Mouse (Mus musculus): Measurements from ENCODE around the gene Wbp2. TPM values are rescaled to one million over a fixed set of nuclear protein-coding genes. Genes with fewer than 3 reads are reported as not detected.
A peak's percentile ranks its signal among the peaks of the same experiment; 100 is the strongest.

Gene Wbp2
- polyA plus RNA-seq, 2 experiments, result 57.7 to 58.6 TPM

- H3K4me2 ChIP-seq (replicated peaks; ENCODE audit: low read depth, low read length, severe bottlenecking), result peak within 1 kb of the TSS; percentile 61
- peak; percentile 99 for DNase-seq (ENCODE audit: low spot score)
- H3K36me3 ChIP-seq (ENCODE audit: control insufficient read depth, insufficient read depth, low read length), result no peaks in the 10 kb centered on the region; the same call in 1 of the 2 replicates
- 1% methylated on average over 48 of the region's 67 CpGs for WGBS
- no peaks in the 10 kb centered on the region for H3K27me3 ChIP-seq (ENCODE audit: control insufficient read depth, insufficient read depth, low read length)
- H3K4me3 ChIP-seq (replicated peaks; ENCODE audit: low read length), result peak within 1 kb of the TSS; percentile 46
- TF ChIP-seq POLR2A (IDR thresholded peaks at IDR 0.05; ENCODE audit: borderline replicate concordance, extremely low read depth, insufficient read depth, insufficient read length), result peak; percentile 86; the same call in 1 of the 2 replicates
- no peaks in the 10 kb centered on the region for H3K9me3 ChIP-seq (ENCODE audit: control insufficient read depth, low read length)
- H3K27ac ChIP-seq (replicated peaks; ENCODE audit: low read depth, low read length), result peak within 1 kb of the TSS; percentile 94
- H3K9ac ChIP-seq (ENCODE audit: low read depth, low read length, severe bottlenecking), result peak within 1 kb of the TSS; percentile 87
- ATAC-seq (ENCODE audit: low FRiP score, low read depth), result peak; percentile 94
- H3K4me1 ChIP-seq (ENCODE audit: control insufficient read depth, insufficient read depth, low read length), result peaks cover 8% of the 10 kb centered on the region
Measured at GRCm38 (mm10) chr11:116030088-116030897, 56.5 kb downstream of the Wbp2 start, which contains the start of gene Unk. TSS of gene Unk (plus strand) at chr11:116030322.

- H3K4me3 ChIP-seq (replicated peaks; ENCODE audit: low read length), result peak overlapping the region; percentile 46
- H3K4me1 ChIP-seq (ENCODE audit: control insufficient read depth, insufficient read depth, low read length), result peaks cover 8% of the 10 kb centered on the region
- 76% methylated on average over 6 of the region's 6 CpGs for WGBS
- no peak overlapping the region for H3K27ac ChIP-seq (replicated peaks; ENCODE audit: low read depth, low read length)
- peak overlapping the region; percentile 87; the same call in 1 of the 2 replicates for H3K9ac ChIP-seq (ENCODE audit: low read depth, low read length, severe bottlenecking)
- H3K36me3 ChIP-seq (ENCODE audit: control insufficient read depth, insufficient read depth, low read length), result no peaks in the 10 kb centered on the region
- no peaks in the 10 kb centered on the region for H3K9me3 ChIP-seq (ENCODE audit: control insufficient read depth, low read length)
- TF ChIP-seq POLR2A (IDR thresholded peaks at IDR 0.05; ENCODE audit: borderline replicate concordance, extremely low read depth, insufficient read depth, insufficient read length), result no peak
- no peak for ATAC-seq (ENCODE audit: low FRiP score, low read depth)
- no peak for DNase-seq (ENCODE audit: low spot score)
- no peaks in the 10 kb centered on the region for H3K27me3 ChIP-seq (ENCODE audit: control insufficient read depth, insufficient read depth, low read length)
- H3K4me2 ChIP-seq (replicated peaks; ENCODE audit: low read depth, low read length, severe bottlenecking), result peak overlapping the region; percentile 58
Measured at GRCm38 (mm10) chr11:116029086-116029865, 57.5 kb downstream of the Wbp2 start.

Other genes with a start within 250 kb of the Wbp2 start
- gene Myo15b, start 228.6 kb downstream of the Wbp2 start, polyA plus RNA-seq (2012; rRNA removed), result 0.55 and 1.3 TPM in 2 replicates
- gene Myo15b, start 228.6 kb downstream of the Wbp2 start, polyA plus RNA-seq (2014; fragmentation: Nextera tagmentation; extraction: Ambion mirVana), result 0.54 and 0.56 TPM in 2 replicates
- 9.8 and 10.5 TPM in 2 replicates for gene Smim5, start 187.0 kb downstream of the Wbp2 start, polyA plus RNA-seq (2012; rRNA removed)
- 16.0 and 17.5 TPM in 2 replicates for gene Smim5, start 187.0 kb downstream of the Wbp2 start, polyA plus RNA-seq (2014; fragmentation: Nextera tagmentation; extraction: Ambion mirVana)
- 0.52 and 0.77 TPM in 2 replicates for gene Smim6, start 175.0 kb downstream of the Wbp2 start, polyA plus RNA-seq (2012; rRNA removed)
- gene Smim6, start 175.0 kb downstream of the Wbp2 start, polyA plus RNA-seq (2014; fragmentation: Nextera tagmentation; extraction: Ambion mirVana), result 0.83 and 0.89 TPM in 2 replicates
- 35.6 and 52.6 TPM in 2 replicates for gene Sap30bp, start 153.7 kb downstream of the Wbp2 start, polyA plus RNA-seq (2012; rRNA removed)
- 36.6 and 36.9 TPM in 2 replicates for gene Sap30bp, start 153.7 kb downstream of the Wbp2 start, polyA plus RNA-seq (2014; fragmentation: Nextera tagmentation; extraction: Ambion mirVana)
- gene Recql5, start 153.5 kb downstream of the Wbp2 start, polyA plus RNA-seq (2012; rRNA removed), result 27.9 and 28.0 TPM in 2 replicates
- gene Recql5, start 153.5 kb downstream of the Wbp2 start, polyA plus RNA-seq (2014; fragmentation: Nextera tagmentation; extraction: Ambion mirVana), result 16.1 and 18.3 TPM in 2 replicates
- gene Itgb4, start 112.3 kb downstream of the Wbp2 start, polyA plus RNA-seq (2012; rRNA removed), result 11.3 and 11.6 TPM in 2 replicates
- 12.5 TPM in 2 replicates for gene Itgb4, start 112.3 kb downstream of the Wbp2 start, polyA plus RNA-seq (2014; fragmentation: Nextera tagmentation; extraction: Ambion mirVana)
- gene Galk1, start 74.3 kb downstream of the Wbp2 start, polyA plus RNA-seq (2012; rRNA removed), result 115 and 139 TPM in 2 replicates
- 162 and 164 TPM in 2 replicates for gene Galk1, start 74.3 kb downstream of the Wbp2 start, polyA plus RNA-seq (2014; fragmentation: Nextera tagmentation; extraction: Ambion mirVana)
- gene H3f3b, start 59.0 kb downstream of the Wbp2 start, polyA plus RNA-seq (2012; rRNA removed), result 871 and 951 TPM in 2 replicates
- 1,919 and 2,014 TPM in 2 replicates for gene H3f3b, start 59.0 kb downstream of the Wbp2 start, polyA plus RNA-seq (2014; fragmentation: Nextera tagmentation; extraction: Ambion mirVana)
- 80.3 and 99.4 TPM in 2 replicates for gene Unk, start 56.7 kb downstream of the Wbp2 start, polyA plus RNA-seq (2012; rRNA removed)
- 33.1 and 39.2 TPM in 2 replicates for gene Unk, start 56.7 kb downstream of the Wbp2 start, polyA plus RNA-seq (2014; fragmentation: Nextera tagmentation; extraction: Ambion mirVana)
- gene Unc13d, start 9.0 kb downstream of the Wbp2 start, polyA plus RNA-seq (2012; rRNA removed), result 4.1 and 4.3 TPM in 2 replicates
- 3.4 and 3.8 TPM in 2 replicates for gene Unc13d, start 9.0 kb downstream of the Wbp2 start, polyA plus RNA-seq (2014; fragmentation: Nextera tagmentation; extraction: Ambion mirVana)
- 25.5 and 35.2 TPM in 2 replicates for gene Trim47, start 40.2 kb upstream of the Wbp2 start, polyA plus RNA-seq (2012; rRNA removed)
- gene Trim47, start 40.2 kb upstream of the Wbp2 start, polyA plus RNA-seq (2014; fragmentation: Nextera tagmentation; extraction: Ambion mirVana), result 25.1 and 28.5 TPM in 2 replicates
- gene Trim65, start 44.1 kb upstream of the Wbp2 start, polyA plus RNA-seq (2012; rRNA removed), result 4.9 and 6.2 TPM in 2 replicates
- gene Trim65, start 44.1 kb upstream of the Wbp2 start, polyA plus RNA-seq (2014; fragmentation: Nextera tagmentation; extraction: Ambion mirVana), result 3.1 and 4.1 TPM in 2 replicates
- 52.6 and 56.4 TPM in 2 replicates for gene Mrpl38, start 51.9 kb upstream of the Wbp2 start, polyA plus RNA-seq (2012; rRNA removed)
- gene Mrpl38, start 51.9 kb upstream of the Wbp2 start, polyA plus RNA-seq (2014; fragmentation: Nextera tagmentation; extraction: Ambion mirVana), result 85.8 and 86.5 TPM in 2 replicates
- 77.7 and 82.6 TPM in 2 replicates for gene Fbf1, start 81.2 kb upstream of the Wbp2 start, polyA plus RNA-seq (2012; rRNA removed)
- gene Fbf1, start 81.2 kb upstream of the Wbp2 start, polyA plus RNA-seq (2014; fragmentation: Nextera tagmentation; extraction: Ambion mirVana), result 26.4 and 34.8 TPM in 2 replicates
- 44.2 and 50.0 TPM in 2 replicates for gene Ten1, start 111.9 kb upstream of the Wbp2 start, polyA plus RNA-seq (2012; rRNA removed)
- gene Ten1, start 111.9 kb upstream of the Wbp2 start, polyA plus RNA-seq (2014; fragmentation: Nextera tagmentation; extraction: Ambion mirVana), result 67.4 and 70.5 TPM in 2 replicates
- gene Acox1, start 112.0 kb upstream of the Wbp2 start, polyA plus RNA-seq (2012; rRNA removed), result 38.1 and 42.9 TPM in 2 replicates
- gene Acox1, start 112.0 kb upstream of the Wbp2 start, polyA plus RNA-seq (2014; fragmentation: Nextera tagmentation; extraction: Ambion mirVana), result 26.3 and 30.1 TPM in 2 replicates
- 6.0 and 8.2 TPM in 2 replicates for gene Evpl, start 151.1 kb upstream of the Wbp2 start, polyA plus RNA-seq (2012; rRNA removed)
- 17.0 and 21.8 TPM in 2 replicates for gene Evpl, start 151.1 kb upstream of the Wbp2 start, polyA plus RNA-seq (2014; fragmentation: Nextera tagmentation; extraction: Ambion mirVana)
- 106 and 111 TPM in 2 replicates for gene Srp68, start 187.2 kb upstream of the Wbp2 start, polyA plus RNA-seq (2012; rRNA removed)
- 94.9 and 103 TPM in 2 replicates for gene Srp68, start 187.2 kb upstream of the Wbp2 start, polyA plus RNA-seq (2014; fragmentation: Nextera tagmentation; extraction: Ambion mirVana)
- gene Galr2, start 193.9 kb upstream of the Wbp2 start, polyA plus RNA-seq (2012; rRNA removed), result 0.24 and 0.59 TPM in 2 replicates
- 0.33 and 0.37 TPM in 2 replicates for gene Galr2, start 193.9 kb upstream of the Wbp2 start, polyA plus RNA-seq (2014; fragmentation: Nextera tagmentation; extraction: Ambion mirVana)
- 57.7 and 66.7 TPM in 2 replicates for gene Exoc7, start 220.2 kb upstream of the Wbp2 start, polyA plus RNA-seq (2012; rRNA removed)
- gene Exoc7, start 220.2 kb upstream of the Wbp2 start, polyA plus RNA-seq (2014; fragmentation: Nextera tagmentation; extraction: Ambion mirVana), result 72.0 and 72.7 TPM in 2 replicates
- 0.85 and 0.88 TPM in 2 replicates for gene Foxj1, start 248.4 kb upstream of the Wbp2 start, polyA plus RNA-seq (2012; rRNA removed)
- gene Foxj1, start 248.4 kb upstream of the Wbp2 start, polyA plus RNA-seq (2014; fragmentation: Nextera tagmentation; extraction: Ambion mirVana), result 0.14 TPM in 1 of 2 replicates, not detected in the other

All from limb, embryonic 14.5 days (tissue).